Mouse (Mus musculus) left cerebral cortex, adult 9 months (tissue): Measurements from ENCODE around the gene BC100530.
"Not testable (repeated sequence)": the region's sequence is repeated elsewhere in the genome, so short reads cannot be mapped to it uniquely, and the experiment has no call there.

ENCODE experiments used
- DNase-seq, 2 experiments: peaks; one replicate each; pipeline ENCODE4 v3.0.0; 2022; ENCODE audit warnings: low spot score in 2 of 2

Gene BC100530

GRCm38 (mm10) chr16:36367648-36368047 lies at the start of gene BC100530:
Gene BC100530 (minus strand): TSS chr16:36367748.
- not testable (repeated sequence) for DNase-seq

- DNase-seq = no peak
Measured at GRCm38 (mm10) chr16:36408357-36408756, 40.8 kb upstream of the BC100530 start, which contains the start of gene Stfa2. Gene Stfa2 (minus strand): TSS chr16:36408457.

GRCm38 (mm10) chr16:36389060-36389459 lies 21.5 kb upstream of the BC100530 start:
- no peak for DNase-seq

- DNase-seq = no peak
Measured at GRCm38 (mm10) chr16:36337171-36337570, 30.4 kb downstream of the BC100530 start.

- no peak for DNase-seq
Measured at GRCm38 (mm10) chr16:36334232-36334631, 33.3 kb downstream of the BC100530 start, which contains the start of gene BC117090. Gene BC117090 (minus strand): TSS chr16:36334332.

GRCm38 (mm10) chr16:36319286-36319685 lies 48.3 kb downstream of the BC100530 start:
- no peak for DNase-seq

- not testable (repeated sequence) for DNase-seq
Measured at GRCm38 (mm10) chr16:36316111-36316510, 51.4 kb downstream of the BC100530 start.
